Mouse (Mus musculus) C2C12 (cell line): ENCODE results near the gene Mpp1. TPM values are rescaled to one million over a fixed set of nuclear protein-coding genes. Genes with fewer than 3 reads are reported as not detected.

Experiments used
- H3K27me3 ChIP-seq: one replicate; pipeline ENCODE4 v1.6.1; 2011; ENCODE audit not compliant: control insufficient read depth, insufficient read depth, insufficient read length
- H3K36me3 ChIP-seq: one replicate; pipeline ENCODE4 v1.6.1; 2011; ENCODE audit not compliant: control insufficient read depth, insufficient read depth
- H3K4me3 ChIP-seq: one replicate; pipeline ENCODE4 v1.5.1; 2011; ENCODE audit warnings: mild to moderate bottlenecking, control low read depth; ENCODE audit not compliant: poor library complexity, insufficient read depth, severe bottlenecking
- H3K79me2 ChIP-seq: one replicate; pipeline ENCODE4 v1.6.1; 2011; ENCODE audit not compliant: control insufficient read depth, insufficient read depth
- H3K79me3 ChIP-seq: one replicate; pipeline ENCODE4 v1.6.1; 2011; ENCODE audit warnings: low read depth, control low read depth
- H3ac ChIP-seq: one replicate; pipeline ENCODE3; 2011; ENCODE audit warnings: low read depth; ENCODE audit not compliant: control insufficient read depth, insufficient read length
- CEBPB ChIP-seq: IDR thresholded peaks from one replicate; pipeline ENCODE4 v1.6.1; 2011; ENCODE audit warnings: low read depth, mild to moderate bottlenecking, control low read depth, moderate library complexity
- CTCF ChIP-seq: IDR thresholded peaks from one replicate; pipeline ENCODE4 v1.5.1; 2011; ENCODE audit not compliant: control insufficient read depth, insufficient read depth, insufficient read length
- FOSL1 ChIP-seq: IDR thresholded peaks from one replicate; pipeline ENCODE4 v1.8.0; 2011; ENCODE audit warnings: mild to moderate bottlenecking, low read length; ENCODE audit not compliant: poor library complexity, insufficient read depth, severe bottlenecking
- MAX ChIP-seq: IDR thresholded peaks from one replicate; pipeline ENCODE4 v1.6.1; 2011; ENCODE audit warnings: mild to moderate bottlenecking, control low read depth
- MYOD1 ChIP-seq: IDR thresholded peaks from one replicate; pipeline ENCODE4 v1.6.1; 2011; ENCODE audit warnings: low read depth; ENCODE audit not compliant: control insufficient read depth, insufficient read length
- MYOG ChIP-seq: IDR thresholded peaks from one replicate; pipeline ENCODE4 v1.6.1; 2011; ENCODE audit not compliant: control insufficient read depth, insufficient read length; ENCODE audit errors: extremely low read depth
- USF1 ChIP-seq: IDR thresholded peaks from one replicate; pipeline ENCODE4 v1.6.1; 2011; ENCODE audit warnings: low read depth, mild to moderate bottlenecking, control low read depth, moderate library complexity
- polyA plus RNA-seq: library from polyadenylated mRNA; unstranded; fragments of >200 nt; fragmentation: generic; extraction: Trizol; gene quantifications from one replicate; pipeline ENCODE4 v1.2.1, GENCODE M21; 2012; ENCODE audit warnings: missing spikeins

The Mpp1 gene
- polyA plus RNA-seq, 1 experiment, result 35.5 TPM

GRCm38 (mm10) chrX:75082351-75082750, 48.5 kb downstream of the Mpp1 start:
- Histone ChIP-seq H3K36me3 (no peaks in the 10 kb centered on the region), H3K4me3 (no peak overlapping the region), H3ac (no peak overlapping the region), H3K79me2 (no peaks in the 10 kb centered on the region), H3K27me3 (no peaks in the 10 kb centered on the region), H3K79me3 (no peaks in the 10 kb centered on the region)
- TF ChIP-seq USF1 (no peak), MAX (no peak), MYOD1 (no peak), MYOG (no peak), FOSL1 (no peak), CTCF (no peak), CEBPB (no peak)

Other genes starting within 250 kb of the Mpp1 start
- 0.01 TPM for gene Gab3, start 45.6 kb downstream of the Mpp1 start, polyA plus RNA-seq
- gene Dkc1, start 35.2 kb downstream of the Mpp1 start, polyA plus RNA-seq, result 39.2 TPM
- not detected for gene Smim9, start 32.8 kb upstream of the Mpp1 start, polyA plus RNA-seq